Mouse (Mus musculus): ENCODE data around the gene Polr1c. TPM values are rescaled to one million over a fixed set of nuclear protein-coding genes. Genes with fewer than 3 reads are reported as not detected.

Polr1c gene
- total RNA-seq, 2 experiments from 2014 or later, result 5.8 to 26.4 TPM

DNA sequence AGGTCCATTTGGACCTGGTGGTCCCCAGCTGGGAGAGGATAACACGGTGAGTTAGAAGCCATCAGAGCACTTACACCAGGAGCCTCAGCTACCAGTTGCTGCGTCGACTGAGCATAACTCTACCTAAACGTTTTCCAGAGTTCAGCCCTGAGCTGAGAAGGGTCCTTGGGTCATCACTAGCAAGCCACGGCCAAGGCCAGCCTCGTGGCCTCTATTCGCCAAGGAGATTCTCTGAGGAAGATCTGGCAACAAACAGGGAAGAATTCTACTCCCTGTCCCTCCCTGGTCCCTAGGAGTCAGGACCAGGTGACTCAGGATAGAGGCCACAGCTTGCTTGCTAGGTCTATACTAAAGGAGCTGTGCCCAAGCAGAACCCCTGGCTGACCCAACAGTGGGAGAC lies 19.7 kb upstream of the Polr1c start:
- no peak for ATAC-seq (replicated peaks; ENCODE audit: low FRiP score, poor library complexity, severe bottlenecking)

DNA sequence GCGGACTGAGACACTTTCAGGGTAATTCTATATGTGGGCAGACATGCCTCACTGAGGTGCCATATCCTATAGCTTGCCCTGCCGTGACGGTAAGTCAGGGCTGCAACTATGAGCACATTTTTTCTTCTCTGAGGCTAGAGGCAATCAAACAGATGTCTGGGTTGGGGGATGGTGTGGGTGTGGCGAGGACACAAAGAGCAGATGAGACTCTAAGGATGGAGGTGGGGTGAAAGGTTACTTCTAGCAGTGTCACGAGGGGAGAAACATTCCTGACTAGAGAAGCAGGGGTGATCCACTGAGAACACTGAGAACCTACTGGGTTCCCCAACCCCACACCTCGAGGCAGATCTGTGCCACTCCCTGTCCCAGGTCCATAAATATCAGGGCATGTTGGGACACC lies 19.1 kb upstream of the Polr1c start:
- no peak for ATAC-seq (replicated peaks; ENCODE audit: low FRiP score, poor library complexity, severe bottlenecking)

DNA sequence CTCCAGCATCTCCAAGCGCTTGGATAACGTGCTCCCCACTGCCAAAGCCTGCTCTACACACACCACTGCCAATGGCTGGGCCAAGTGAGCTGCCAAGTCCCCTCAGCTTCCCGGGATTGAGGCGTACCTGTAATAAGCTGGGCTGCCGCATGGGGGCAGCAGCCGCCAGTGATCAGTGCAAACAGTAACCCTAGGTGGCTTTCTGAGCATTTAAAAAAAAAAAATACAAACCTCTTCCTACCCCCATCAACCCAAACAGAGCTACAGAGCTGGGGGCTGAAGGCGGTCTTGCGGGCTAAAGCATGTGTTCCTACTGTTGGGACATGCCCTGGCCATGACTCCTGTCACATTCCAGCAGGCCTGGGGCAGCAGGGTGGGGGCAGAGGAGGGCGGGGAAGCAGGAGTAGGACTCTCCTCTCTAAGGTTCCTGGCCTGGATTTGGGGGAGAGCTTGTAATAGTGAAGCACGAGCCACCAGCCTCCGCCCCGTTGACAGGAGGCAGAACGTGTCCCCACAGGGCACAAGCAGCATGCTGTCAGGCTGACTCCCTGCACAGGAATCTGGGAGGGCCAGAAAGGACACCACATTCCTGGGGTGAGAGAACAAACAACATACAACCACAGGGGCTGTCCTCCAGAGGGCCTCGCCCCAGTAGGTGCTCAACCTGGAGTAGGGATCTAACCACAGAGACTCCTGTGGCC lies 18.2 kb upstream of the Polr1c start:
- ATAC-seq (replicated peaks; ENCODE audit: low FRiP score, poor library complexity, severe bottlenecking), result peak; percentile 72

DNA sequence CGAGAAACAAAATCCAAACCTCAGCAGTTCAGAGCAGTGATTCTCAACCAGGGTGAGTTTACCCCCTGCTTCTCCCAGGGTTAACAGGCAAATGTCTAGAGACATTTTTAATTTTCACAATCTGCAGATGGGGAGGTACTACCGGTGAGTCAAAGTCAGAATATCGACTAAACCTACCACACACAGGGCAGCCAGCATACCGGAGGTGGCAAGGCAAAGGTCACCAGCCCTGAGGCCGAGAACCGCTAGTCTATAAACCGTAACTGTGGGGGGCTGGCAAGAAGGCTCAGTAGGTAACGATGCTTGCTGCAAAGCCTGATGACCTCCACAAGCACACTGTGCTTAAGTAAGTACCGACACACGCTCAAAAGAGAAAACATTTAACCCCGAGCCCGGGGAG lies 17.6 kb upstream of the Polr1c start:
- no peak for ATAC-seq (replicated peaks; ENCODE audit: low FRiP score, poor library complexity, severe bottlenecking)

DNA sequence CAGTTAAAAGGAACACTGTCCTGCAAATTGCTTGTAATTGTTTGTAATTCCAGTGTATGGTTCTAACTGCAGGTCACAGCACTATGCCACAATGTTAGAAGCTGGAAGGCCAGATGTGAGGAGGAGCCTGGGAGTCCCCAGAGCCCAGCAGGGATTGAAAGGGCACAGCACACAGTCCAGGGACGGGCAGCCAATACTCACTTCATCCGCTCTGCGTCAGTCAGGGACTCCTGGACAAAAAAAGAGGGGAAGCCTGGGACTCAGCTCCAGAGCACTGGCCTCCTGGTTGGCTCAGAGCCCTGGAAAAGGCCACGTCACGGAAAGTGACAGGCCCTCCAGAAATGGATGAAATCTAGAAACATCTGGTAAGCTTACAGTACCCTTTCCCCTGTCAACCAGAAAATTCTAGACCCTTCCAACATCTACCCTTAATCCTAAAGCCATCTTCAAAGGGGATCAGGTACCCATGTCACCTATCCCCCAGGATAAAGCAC lies 14.4 kb upstream of the Polr1c start:
- no peak for ATAC-seq (replicated peaks; ENCODE audit: low FRiP score, poor library complexity, severe bottlenecking)

DNA sequence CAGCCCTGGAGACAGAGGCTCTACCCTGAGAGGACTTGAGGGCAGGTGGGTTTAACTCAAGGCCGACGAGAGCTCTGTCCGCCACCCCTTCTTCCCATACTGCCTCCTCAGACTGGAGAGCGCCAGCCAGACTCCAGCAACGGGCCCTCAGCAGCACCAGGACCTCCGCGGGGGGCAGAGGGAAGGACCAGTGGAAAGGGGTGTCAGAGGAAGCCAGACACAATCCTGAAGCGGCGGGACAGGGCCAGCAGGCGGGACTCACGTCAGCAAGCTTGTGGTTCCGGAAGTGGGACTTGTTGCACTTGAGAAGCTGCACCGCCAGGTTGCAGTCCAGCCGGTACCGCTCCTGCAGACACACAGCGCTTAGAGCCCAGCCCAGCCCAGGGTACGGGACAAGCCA lies 11.8 kb upstream of the Polr1c start:
- ATAC-seq (replicated peaks; ENCODE audit: low FRiP score, poor library complexity, severe bottlenecking), result no peak

DNA sequence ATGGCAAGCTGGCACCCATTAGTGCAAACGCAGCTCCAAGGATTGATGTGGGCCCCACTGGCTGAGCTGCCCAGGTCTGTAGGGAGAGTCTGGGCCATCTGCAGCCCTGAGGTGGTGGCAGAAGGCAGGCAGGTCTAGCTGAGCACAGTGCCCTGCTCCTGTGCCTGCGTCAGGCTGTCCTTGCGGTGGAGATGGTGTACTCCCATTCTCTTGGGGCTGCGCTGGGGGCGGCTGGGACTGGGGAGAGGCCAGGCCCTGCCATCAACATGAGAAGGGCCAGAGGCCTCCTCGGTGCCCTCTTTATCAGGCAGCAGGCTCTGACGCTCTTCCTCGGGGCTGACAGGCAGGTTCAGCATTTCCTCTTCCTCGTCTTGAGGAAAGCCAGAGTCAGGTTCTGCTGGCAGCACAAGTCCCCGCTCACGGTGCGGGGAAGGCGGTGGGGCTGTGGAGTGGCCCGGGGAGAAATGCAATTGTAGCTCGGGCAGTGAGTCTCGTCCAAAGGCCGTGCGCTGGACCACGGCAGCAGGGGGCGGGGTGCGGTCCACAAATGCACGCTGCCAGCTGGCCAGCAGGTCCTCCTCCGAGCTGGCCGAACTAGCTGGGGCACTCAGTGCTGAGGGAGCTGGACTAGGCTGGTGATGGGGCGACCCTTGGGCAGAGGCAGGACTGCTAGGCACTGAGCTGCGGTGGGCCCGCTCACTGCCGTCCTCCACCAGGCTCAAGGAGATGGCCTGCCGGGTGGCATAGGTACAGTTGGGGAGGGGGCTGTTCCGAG lies 10.6 kb upstream of the Polr1c start:
- ATAC-seq (replicated peaks; ENCODE audit: low FRiP score, poor library complexity, severe bottlenecking), result no peak

DNA sequence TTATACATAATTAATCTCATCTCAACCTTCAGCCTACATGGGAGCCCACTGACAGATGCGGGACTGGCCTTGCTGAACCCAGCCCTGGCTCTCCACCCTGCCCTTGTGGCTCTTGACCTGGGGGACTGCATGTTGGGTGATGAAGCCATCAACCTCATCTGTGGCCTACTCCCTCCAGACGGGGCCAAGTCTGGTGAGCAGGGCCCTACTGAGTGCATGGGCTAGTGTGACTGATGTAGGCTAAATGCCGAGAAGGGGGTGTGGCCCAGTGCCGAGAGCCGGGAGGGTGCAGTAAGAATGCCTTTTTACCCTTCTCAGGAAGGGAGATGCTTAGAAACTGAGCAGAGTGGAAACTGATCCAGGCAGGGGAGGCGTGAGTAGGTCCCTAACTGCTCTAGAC lies 7.3 kb upstream of the Polr1c start:
- ATAC-seq (replicated peaks; ENCODE audit: low FRiP score, poor library complexity, severe bottlenecking), result no peak

DNA sequence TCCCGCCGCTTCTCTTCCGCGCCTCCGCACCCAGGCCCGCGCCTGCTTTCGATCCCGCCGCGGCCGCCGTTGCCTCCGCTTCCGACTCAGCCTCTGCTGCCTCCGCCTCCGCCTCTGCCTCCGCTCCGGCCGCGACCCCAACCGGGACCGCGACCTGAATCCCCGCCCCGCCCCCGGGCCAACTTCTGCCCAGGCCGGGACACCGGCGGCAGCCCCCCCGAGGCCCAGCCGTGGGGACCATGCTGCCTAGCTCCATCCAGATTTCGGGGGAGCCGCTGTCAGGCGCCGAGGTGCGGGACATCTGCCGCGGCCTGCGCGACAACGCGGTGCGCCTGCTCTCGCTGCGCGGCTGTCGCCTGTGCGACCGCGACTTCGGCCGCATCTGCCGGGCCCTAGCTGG lies 6.3 kb upstream of the Polr1c start:
- no peak for ATAC-seq (replicated peaks; ENCODE audit: low FRiP score, poor library complexity, severe bottlenecking)

DNA sequence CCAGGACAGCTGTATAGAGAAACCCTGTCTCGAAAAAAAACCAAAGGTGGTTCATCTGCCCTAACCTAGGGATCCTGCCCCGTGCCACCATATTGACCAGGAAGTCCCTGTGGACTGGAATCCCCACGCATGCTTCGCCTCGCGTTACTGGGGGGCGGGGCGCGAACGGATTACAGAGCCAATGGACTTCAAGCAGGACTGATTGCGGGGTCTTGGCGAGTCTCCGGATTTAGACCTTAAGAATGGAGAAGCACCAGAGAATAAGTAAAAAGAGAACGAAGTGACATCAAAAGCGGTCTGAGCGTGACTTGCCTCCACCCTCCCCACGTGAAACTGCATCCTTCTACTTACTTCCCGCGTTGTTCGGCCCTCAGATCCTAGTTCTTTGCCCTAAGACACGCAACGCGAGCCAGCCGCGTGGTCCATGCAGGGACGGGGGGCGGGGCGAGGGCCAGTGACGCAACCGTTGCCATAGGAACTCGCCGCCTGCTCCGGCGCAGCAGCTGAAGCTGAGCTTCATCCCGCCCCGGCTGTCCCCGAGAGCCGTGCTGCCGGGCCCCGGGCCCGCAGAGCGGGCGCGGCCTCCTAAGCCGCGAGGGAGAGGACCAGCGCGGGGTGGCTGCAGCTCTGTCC lies 5.7 kb upstream of the Polr1c start, which contains the start of gene Lrrc73:
Lrrc73 (plus strand) TSS at position 80 of the 633 bp plus-strand sequence.
- peak; percentile 80 for ATAC-seq (replicated peaks; ENCODE audit: low FRiP score, poor library complexity, severe bottlenecking)

DNA sequence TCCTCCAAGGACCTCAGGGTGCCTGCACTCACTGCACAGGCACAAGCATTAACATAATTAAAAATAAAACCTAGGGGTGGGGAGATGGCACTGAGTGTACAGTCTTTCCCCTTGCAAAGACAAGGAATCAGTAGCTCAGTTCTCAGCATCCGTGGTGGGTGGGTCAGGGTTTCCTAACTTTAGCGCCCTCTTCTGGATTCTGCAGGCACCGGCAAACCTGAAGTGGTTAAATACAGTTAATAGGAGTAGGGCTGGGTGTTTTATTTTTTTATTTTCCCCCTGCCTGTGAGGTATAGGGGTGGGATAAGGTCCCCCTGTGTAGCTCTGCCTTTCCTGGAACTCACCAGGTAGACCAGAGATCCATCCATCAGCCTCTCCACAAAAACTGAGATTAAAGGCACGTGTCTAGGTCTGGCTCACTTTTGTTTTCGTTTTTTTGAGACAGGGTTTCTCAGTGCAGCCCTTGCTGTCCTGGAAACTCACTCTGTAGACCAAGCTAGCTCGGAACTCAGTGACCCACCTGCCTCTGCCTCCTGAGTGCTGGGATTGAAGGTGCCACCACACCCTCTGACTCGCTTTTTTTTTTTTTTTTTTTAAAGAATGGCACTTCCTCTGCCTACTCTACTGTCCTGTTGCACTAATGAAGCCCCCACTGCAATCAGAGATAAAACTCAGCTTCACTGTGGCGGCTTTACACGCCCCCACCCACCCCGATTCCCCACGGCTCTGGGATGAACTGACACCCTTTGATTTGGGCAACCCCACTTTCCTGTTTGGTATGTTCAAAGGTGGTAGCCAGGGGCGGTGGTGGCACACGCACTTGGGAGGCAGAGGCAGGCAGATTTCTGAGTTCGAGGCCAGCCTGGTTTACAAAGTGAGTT lies 5.0 kb upstream of the Polr1c start:
- no peak for ATAC-seq (replicated peaks; ENCODE audit: low FRiP score, poor library complexity, severe bottlenecking)

DNA sequence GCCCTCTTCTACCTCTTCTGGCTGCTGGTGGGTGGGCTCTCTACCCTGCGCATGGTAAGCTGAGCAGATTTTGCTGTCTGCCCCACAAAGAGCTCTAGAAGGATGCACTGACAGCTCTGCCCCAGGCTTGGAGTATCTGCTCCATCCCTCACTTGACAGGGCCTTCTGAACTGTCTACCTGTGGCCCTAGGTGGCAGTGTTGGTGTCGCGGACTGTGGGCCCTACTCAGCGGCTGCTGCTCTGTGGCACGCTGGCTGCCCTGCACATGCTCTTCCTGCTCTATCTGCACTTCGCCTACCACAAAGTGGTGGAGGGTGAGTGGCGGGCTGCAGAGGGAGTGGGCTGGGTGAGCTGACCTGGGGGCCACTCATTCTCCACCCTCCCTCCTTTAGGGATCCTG lies 3.3 kb upstream of the Polr1c start:
- no peak for ATAC-seq (replicated peaks; ENCODE audit: low FRiP score, poor library complexity, severe bottlenecking)

DNA sequence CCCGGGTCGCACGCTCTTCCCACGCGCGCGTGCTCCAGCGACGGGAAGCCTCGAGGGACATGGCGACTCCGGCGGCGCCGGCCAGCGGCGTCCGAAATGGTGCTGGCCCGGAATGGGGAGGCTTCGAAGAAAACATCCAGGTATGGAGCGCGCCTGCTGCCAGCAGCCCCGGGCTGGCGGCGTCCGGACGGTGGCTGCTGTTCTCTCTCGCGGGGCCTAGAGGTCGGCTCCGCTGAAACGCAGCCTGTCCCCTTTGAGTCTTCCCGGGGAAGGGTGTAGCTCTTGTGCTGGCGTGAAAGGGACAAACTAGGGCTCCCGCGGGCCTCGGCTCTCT lies 302 bp upstream of the Polr1c start:
- peak; percentile 32 for ATAC-seq (replicated peaks; ENCODE audit: low FRiP score, poor library complexity, severe bottlenecking)

DNA sequence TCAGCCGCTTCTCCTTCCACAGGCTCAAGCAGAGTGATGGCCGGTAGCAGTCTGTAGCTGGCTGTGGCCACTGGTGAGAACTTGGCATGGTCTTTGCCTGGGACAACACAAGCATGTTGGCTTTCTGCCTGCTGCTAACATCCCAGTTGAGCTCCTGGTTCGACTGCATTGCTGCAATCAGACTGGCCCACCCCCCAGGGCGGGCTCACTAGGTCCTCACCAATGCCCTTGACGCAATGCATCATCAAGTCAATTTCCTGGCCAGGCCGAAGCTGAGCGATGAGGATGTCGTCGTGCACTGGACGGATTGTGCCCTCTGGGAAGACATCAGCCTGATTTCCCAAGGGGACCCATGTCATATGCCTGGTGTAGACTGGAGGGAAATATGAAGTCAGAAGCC lies 3.3 kb downstream of the Polr1c start:
- no peak for ATAC-seq (replicated peaks; ENCODE audit: low FRiP score, poor library complexity, severe bottlenecking)

DNA sequence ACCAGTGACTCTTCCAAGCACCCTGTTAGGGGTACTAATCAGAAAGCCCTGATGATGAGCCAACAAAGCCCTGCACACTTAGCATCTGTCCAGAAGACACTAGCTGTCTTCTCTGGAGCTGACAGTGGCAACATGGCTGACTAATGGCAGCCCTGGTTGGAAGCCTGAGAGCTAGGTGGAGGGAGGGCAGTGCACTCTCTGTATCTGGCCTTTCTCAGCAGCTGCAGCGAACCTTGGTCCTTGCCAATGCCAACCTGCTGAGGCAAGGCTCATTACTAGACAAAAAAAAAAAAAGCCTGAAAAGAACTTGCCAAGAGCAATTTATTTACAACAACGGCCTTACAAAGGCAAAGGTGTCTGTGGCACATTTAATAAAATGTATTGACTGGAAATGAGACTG lies 4.2 kb downstream of the Polr1c start:
- ATAC-seq (replicated peaks; ENCODE audit: low FRiP score, poor library complexity, severe bottlenecking), result no peak

DNA sequence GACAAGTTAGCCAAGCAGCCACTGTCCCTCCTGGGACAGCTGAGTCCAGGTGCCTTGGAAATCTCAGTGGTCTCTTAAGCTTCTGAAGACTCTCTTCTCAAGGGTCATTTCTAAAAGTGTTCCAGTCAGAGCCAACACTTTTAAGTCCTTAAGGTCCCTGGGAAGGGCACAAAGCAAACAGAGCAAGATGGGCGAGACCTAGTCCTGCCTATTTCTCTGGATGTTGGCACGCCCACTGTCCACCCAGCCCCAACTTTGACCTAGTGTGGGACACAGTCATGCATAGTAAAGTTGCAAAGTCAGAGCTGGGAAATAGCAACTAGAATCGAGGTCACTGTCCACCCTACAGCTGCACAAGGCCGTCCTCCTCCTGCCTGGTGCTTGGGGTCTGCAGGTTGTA lies 4.9 kb downstream of the Polr1c start:
- ATAC-seq (replicated peaks; ENCODE audit: low FRiP score, poor library complexity, severe bottlenecking), result no peak

DNA sequence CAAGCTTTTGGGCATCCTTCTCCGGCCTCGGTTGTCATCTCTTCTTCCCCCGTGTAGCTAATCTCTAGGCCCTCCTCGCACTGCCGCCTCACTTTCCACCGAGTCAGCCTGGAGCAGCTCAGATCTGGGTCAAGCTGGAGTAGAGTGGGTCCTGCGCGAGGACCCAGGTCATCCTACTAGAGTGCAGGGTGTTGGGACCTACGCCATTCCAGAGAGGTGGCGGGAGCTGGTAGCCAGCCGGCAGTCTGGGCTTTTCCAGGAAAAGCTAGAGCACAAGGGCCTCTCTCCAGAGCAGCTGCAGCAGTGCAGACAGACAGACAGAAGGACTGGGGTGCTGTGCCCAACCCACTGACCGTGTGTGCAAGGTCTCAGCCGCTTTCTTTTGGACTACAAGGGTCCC lies 5.6 kb downstream of the Polr1c start:
- ATAC-seq (replicated peaks; ENCODE audit: low FRiP score, poor library complexity, severe bottlenecking), result no peak

DNA sequence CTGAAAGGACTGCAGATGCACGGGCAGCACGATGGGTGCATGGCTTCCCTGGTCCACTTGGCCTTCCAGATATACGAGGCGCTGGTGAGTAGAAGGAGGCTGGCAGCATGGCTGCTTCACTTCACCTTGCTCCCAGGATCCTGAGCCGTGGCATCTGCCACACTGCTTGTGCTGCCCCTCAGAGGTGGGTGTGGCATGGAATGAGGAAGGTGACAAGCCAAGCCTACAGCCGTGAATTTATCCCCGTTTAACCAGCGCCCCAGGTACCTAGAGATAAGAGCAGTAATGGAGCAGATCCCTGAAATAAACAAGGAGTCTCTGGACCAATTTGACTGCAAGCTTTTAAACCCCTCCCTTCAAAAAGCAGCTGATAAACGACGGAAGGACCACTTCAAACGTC lies 6.4 kb downstream of the Polr1c start:
- ATAC-seq (replicated peaks; ENCODE audit: low FRiP score, poor library complexity, severe bottlenecking), result no peak

DNA sequence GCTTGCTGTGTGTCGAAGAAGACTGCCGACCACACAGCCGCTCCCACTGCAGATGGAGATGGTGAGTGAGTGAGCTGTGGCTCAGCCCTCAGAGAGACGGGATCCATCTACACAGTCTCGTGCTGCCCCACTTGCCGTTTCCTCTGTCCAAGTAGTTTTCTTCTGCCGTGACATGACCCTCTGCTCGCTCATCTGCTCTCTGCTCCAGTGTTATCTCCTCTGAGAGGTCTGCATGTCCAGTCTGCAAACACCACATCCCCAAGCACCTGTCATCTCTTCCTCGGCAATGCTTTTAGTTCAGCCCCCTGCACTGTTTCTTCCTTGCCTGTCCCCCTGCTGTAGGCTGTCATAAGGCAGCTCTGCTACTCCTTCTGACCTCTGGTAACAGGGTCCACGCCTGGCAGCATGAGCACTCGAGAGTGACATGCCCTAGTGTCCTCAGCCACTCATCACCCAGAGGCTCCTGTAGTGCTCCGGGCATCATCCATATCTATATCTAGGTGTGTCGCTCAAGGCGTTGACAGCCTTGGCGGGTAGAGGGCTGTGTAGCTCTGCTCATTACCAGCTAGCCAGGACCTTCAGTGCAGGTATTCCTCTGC lies 8.2 kb downstream of the Polr1c start:
- ATAC-seq (replicated peaks; ENCODE audit: low FRiP score, poor library complexity, severe bottlenecking), result no peak

DNA sequence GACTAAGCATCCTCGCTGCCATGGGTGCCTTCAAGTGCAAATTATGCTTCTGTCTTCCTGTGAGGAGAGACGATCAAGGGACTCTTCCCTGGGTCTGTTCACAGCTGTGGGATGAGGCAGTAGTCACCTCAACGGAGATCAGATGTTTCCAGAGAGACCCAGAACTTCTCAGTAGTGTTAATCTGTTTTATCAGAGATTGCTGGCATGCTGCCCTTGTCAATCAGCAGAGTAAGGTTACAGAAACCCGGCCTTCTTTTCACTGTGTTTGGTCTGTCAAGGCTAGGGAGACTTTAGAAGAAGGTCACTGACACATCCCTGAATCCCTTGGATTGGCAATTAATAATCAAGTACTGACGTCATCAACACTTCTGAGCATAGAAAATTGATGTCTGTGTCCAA lies 10.4 kb downstream of the Polr1c start:
- no peak for ATAC-seq (replicated peaks; ENCODE audit: low FRiP score, poor library complexity, severe bottlenecking)

Measured in erythroid progenitor cell, adult 5-6 weeks (primary cell).